Mouse (Mus musculus): ENCODE measurements around the gene Crcp.

The Crcp gene

DNA sequence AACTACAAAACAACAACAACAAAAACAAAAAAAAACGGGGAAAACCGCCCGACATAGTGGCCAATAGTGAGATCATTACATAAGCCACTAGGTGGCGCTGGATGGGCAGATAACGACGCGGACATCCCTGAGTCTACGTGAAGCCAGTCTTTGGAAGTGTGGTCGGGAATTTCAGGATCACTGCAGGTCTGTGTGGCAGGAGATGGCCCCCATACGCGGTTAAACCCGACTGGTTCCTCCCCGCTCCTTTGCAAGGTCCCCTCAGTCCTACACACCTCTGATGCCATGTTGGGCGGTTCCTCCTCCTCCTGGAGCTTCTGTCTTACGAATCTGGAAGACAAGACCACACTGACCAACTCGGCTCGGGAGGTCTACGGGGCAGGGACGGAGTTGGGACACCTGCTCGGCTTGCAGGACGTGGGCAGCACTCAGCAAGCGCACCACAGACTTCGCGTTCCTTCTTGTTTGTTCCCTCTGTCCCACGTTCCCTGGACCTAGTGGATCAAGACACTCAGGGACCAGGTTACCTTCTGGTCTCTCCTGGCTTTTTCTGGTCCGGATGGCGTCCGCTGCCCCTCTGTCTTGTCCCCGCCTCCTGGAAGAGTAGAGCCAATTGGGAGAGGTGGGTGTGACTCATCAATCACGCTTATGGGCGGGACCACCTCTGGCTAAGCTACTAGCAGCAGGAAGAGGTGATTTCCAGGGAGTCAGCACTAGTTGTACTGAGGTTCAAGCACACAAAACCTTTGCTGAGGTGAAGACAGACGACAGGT is 5.1 kb upstream of the Crcp start:
- DNase-seq = peak; percentile 73 to 77

DNA sequence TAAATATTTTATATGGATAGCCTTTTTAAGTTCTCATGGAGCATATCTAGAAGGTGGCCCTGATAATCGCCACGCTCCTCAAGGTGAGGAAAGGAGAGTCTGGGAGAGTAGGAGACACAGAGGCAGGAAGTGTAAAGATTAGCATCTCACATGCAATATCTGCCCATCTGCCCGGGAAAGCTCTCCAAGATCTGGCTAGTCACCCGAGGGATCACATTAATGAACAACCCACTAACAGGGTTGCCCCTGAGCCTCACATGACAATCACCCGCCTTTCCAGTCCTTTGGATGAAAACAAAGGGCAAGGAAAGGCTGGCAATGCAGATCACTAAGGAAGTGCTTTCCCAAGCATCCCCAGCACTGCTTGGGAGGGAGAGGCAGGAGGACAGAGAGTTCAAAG is 2.0 kb upstream of the Crcp start:
- no peak for DNase-seq

DNA sequence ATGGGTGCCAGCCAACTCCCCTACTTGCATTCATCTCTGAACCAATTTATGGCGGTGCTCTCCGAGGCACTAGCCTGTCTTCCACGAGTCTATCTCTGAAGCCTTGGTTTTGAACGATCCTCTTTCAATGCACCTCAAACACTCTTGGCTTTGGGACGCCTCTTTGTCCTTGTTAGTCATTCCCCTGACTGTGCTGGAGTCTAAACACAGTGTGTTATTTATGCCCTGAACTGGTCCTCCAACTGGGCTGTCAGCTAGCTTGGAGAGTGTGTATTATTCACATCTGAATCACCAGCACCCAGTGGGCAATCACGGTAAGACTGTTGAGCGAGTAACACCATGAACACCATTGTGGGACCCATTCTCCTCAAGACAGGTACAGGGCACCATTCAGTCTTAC is 1.4 kb upstream of the Crcp start:
- no peak for DNase-seq

GRCm38 (mm10) chr5:130031410-130032390 is 2.6 kb downstream of the Crcp start:
- no peak for DNase-seq

DNA sequence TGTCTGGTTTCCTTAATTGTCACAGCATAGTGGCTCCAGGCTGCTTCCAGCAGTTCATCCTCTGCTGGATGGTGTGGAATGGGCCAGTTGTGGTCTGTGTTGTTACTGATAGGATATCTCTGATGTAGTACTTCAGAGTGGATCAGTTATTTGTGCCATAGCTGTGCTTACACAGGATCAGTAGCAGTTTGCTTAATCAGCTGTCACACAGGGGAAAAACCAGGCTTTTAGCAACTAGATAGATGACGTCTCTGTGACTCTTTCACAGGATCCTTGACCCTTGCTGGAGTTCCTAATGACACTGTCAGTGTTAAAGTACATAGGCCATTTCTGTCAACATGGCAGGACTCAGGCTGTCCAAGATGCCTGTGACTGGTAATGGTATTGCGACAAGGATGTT is 4.8 kb downstream of the Crcp start:
- no peak for DNase-seq

GRCm38 (mm10) chr5:130036300-130036699 is 7.2 kb downstream of the Crcp start:
- peak; percentile 19 to 32 for DNase-seq

- DNase-seq = peak; percentile 63 to 66
These were observed 8.8 kb downstream of the Crcp start for GRCm38 (mm10) chr5:130037752-130038455.

DNA sequence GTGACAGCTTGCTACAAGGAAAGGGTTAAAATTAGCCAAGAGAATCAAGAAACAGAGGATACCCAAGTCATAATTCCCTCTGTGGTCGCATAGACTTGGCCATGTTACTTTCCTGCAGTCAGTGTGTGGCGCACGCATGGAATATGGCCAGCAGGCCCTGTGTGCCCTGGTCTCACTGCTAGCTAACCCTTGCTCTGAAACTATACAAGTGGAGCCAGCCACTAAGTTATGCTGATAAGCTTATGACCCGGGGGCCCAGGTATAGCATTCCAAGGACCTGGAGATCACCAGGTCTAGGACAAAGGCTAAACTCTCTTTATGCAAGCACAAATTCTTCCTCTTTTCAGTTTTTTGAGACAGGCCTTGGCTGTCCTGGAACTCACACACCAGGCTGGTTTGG is 11.7 kb downstream of the Crcp start:
- no peak for DNase-seq

GRCm38 (mm10) chr5:130041262-130041661 is 12.2 kb downstream of the Crcp start:
- no peak for DNase-seq

GRCm38 (mm10) chr5:130043741-130044140 is 14.7 kb downstream of the Crcp start:
- no peak for DNase-seq

DNA sequence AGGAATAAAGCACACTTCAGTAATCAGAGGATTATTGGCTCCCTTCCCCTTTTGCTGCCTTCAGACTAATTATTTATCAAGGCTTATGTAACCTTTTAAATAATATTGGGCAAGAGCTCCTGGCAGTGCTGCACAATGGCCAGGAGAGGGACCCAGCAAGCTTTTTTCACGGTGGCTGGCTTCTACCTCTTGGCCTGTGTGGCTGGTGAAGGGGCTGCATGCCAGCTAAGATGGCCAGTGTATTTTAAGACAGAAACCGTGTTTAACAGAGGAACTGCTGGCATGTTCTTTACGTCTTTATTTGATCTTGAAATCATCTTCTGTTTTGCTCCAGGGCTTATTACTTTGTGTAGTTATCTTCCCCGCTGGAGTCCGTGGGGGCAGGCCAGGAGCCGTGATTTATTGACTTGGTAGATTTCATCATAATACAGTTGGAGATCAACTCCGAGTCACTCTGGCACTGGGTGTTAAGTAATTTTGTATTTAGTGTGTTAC is 15.2 kb downstream of the Crcp start:
- DNase-seq = peak; percentile 32 to 34

DNA sequence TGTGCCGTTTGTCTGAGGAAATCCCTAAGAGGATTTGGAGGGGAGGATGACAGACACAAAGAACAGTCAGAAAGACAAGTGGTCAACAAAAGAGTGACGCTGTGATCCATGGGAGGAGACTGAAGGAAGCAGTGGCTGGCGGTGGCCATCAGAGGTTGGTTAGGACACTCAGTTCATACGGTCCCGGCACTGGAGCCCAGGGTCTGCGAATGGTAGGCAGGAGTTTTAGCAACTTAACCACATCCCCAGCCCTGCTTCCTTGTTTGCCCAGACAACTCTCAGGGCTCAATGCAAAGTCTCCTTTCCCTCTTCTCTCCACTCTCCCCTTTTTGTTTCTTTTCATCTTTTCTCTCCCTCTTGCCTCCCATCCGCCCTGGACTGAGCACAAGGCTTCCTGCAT is 17.0 kb downstream of the Crcp start:
- DNase-seq = no peak

- no peak for DNase-seq
These were observed 17.5 kb downstream of the Crcp start for GRCm38 (mm10) chr5:130046589-130046988.

DNA sequence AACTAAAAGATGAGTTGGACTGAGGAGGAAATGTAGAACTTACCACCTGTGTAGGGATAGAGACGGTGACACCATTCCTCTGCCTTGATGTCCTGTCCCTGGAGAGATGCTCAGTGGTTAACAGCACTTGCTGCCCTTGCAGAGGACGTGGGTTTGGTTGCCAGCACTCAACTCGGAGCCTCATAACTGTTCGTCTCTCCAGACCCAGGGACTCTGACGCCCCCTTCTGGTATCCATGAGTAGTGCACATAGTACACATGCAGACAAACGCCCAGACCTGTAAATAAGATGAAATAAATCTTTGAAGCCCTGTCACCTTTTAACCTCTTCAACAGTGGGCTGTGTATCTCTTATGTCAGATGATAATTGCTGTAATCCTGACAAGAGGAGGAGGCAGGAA is 17.9 kb downstream of the Crcp start:
- DNase-seq = peak; percentile 20 to 29

DNA sequence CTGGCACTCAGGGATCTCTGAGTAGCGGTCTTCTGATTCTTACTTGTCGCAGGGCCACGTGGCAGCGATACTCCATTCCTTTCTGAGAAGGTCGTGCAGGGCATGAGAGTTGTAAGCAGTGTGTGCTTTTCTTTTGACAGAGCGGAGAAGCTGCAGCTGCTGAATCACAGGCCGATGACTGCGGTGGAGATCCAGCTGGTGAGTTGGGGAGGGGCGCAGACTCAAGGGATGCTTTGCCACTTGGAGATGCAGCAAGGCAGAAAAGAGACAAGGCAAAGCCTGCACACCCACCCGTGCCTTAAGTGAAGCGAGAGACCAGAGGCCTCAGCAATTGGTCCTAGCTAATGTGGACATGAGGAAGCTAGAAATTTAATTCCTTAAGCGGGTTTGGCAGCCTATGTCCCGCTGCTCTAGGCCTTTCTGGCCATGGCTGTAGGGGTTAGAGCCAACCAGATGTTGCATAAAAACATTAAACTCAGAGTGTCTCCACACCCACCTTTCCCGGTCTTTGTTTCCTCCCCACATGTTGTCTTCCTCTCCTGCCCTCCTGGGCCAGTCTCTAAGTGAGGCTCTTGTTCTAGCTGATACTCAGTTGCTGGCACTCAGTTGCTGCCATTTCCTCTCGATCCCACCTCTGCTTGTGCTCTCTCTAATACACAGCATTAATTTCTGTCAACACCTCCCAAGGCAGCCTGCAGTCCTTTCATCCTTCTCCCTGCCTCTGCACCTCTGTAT is 19.9 kb downstream of the Crcp start:
- no peak for DNase-seq

- no peak for DNase-seq
These were observed 21.3 kb downstream of the Crcp start for GRCm38 (mm10) chr5:130050416-130050815.

GRCm38 (mm10) chr5:130051073-130051860 is 22.2 kb downstream of the Crcp start:
- no peak for DNase-seq

DNA sequence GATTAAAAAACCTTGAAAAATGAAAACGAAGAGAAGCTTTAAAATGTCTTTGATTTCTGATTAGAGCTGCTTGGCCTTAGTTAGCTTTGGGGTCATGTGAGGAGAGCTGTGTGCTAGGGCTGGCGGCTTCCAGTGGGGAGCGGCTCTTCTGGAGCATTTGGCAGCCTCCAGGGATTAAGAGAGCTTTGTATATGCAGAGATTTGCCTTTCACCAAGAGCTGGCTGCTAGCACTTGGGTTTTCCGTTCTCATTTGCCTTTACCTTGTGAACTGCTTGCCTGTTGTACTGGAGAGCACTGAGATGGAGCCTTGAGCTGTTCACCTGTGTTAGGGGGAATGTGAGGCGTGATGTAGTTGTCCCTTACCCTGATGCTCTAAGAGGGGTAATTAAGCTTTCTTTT is 23.4 kb downstream of the Crcp start:
- no peak for DNase-seq

GRCm38 (mm10) chr5:130052955-130053354 is 23.9 kb downstream of the Crcp start:
- DNase-seq = no peak

DNA sequence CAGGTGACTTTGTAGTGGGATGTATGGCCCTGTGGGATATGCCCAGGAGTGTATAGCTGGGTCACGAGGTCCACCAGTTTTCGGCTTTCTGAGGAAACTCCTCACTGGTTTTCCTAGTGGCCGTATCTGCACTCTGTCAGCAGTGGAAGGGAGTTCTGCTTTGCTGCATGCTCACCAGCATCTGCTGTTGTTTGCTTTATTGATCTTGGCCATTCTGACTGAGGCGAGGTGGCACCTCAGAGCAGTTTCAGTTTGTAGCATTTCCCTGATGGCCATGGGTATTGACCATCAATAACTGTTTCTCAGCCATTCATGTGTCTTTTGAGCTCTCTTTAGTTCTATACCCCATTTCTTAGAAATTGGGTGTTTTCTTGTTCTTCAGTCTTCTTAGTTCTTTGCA is 26.6 kb downstream of the Crcp start:
- no peak for DNase-seq

- DNase-seq = no peak
These were observed 27.2 kb downstream of the Crcp start for GRCm38 (mm10) chr5:130056303-130056702.
